Mouse (Mus musculus) mouse embryonic stem cell (cell line): ENCODE results near the gene Sytl1.

Experiments
- in situ Hi-C, 2 experiments: fragments of 300-500 bp; cut with MboI; formaldehyde crosslinking; loops; 1 replicate in 1 of 2; 3 replicates in 1 of 2; pipeline ENCODE4 v1.14.3; 2019 to 2020; ENCODE audit warnings: low sequenced_read_pairs in 2 of 2, low pct_unique_long_range_greater_than_20kb in 1 of 2, mixed read lengths in 1 of 2; ENCODE audit not compliant: unreplicated experiment in 1 of 2

The Sytl1 gene

GRCm38 (mm10) chr4:133256820-133257219 is 6.1 kb downstream of the Sytl1 start:
- in situ Hi-C loops: no loop called here

DNA sequence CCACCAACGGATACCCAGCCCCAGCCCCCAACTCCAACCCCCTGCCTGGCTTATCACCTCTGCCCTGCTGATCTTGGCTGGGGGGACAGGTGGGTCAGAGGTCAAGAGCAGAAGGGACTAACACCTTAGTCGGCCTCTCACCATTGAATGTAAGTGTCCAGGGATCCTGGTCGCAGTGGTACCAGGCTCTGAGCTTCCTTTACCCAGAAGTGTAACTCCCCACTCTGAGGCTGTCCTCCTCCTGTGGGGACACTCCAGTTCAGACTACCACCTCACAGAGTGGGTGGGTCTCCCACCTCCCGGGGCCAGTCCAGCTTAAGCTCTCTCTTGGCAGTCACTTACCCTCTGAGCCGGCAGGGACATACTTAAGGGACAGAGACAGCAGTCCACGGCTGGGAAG is 7.5 kb downstream of the Sytl1 start:
- in situ Hi-C loops: no loop called here

- in situ Hi-C loops: no loop called here
Measured at GRCm38 (mm10) chr4:133253412-133253811, 9.5 kb downstream of the Sytl1 start.

DNA sequence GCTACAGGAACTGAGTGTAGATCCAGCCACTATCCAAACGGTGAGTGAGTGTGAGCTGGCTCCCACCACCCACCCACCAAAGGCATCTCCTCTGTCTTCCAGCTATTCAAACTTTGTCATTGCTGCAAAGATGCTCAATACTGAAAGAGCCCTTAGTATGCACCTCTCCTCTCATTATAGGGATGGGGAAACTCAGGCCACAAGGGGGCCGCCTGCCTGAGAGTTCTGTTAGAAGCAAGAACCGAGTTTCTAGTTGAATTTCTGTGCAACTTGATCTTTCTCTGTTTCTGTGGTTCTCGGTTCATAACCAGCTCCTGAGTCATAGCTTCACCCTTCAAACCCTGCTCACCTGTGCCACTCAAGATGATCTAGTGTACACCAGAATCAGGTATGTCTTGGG is 10.8 kb downstream of the Sytl1 start:
- in situ Hi-C loops: no loop called here

DNA sequence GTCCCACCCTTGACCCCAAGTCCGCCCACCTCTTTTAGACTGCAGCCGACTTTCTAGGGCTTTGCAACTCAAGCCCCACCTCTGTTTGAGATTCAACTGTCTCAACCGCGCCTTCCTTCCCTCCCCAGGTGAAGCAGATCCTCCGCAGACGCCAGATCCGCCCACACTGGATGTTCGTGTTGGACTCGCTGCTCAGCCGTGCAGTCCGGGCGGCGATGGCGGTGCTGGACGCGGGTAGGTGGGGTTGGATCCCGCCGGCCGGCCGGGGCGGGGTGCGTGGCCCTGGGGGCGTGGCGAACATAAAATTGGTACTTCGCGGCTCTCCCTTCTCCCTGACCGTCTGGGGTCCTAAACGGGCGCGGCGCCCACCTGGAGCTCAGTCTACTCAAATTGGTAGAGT is 11.7 kb downstream of the Sytl1 start:
- in situ Hi-C loops: no loop called here

- in situ Hi-C loops: no loop called here
Measured at GRCm38 (mm10) chr4:133250609-133251008, 12.3 kb downstream of the Sytl1 start.

DNA sequence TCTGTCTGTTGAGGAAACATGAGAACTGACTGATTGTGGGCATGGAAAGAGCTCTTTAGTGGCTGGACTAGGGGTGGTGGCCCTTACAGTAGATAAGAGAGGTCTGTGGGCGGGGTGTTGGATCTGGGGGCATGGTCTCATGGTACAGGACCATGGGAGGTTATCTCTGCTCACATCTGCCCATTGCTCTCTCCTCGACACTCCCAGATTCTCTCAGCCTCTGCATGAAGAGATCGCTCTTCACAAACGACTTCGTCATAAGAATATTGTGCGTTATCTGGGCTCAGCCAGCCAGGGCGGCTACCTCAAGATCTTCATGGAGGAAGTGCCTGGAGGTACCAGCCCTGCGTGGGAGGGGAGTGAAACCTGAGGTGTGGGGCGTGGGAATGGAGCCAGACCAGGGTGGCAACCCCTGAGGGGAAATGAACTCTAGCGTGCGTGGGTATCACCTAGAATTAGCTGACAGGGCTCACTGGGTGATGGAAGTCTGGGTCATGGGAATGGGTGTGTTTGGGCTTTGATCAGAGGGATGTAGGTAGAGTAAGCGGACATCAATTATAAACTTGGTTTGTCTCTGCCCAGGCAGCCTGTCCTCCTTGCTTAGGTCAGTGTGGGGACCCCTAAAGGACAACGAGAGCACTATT is 15.0 kb downstream of the Sytl1 start:
- in situ Hi-C loops: no loop called here

DNA sequence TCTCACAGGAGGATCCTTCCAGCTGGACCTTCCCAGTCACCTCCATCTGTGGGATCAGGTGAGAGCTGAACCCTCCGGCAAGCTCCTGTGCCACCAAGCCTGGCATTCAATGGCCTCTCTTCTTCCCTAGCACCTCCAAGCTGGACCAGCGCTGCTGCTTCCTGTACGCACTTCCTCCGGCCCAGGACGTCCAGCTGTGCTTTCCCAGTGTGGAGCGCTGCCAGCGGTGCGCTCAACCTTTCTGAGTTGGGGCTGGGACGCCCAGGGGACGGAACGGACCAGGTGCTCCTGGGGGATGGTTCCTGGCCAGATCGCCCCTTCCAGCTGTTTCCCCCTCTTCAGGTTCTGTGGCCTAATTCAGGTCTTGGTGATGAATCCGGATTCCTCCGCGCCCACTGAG is 15.8 kb downstream of the Sytl1 start:
- in situ Hi-C loops: no loop called here

DNA sequence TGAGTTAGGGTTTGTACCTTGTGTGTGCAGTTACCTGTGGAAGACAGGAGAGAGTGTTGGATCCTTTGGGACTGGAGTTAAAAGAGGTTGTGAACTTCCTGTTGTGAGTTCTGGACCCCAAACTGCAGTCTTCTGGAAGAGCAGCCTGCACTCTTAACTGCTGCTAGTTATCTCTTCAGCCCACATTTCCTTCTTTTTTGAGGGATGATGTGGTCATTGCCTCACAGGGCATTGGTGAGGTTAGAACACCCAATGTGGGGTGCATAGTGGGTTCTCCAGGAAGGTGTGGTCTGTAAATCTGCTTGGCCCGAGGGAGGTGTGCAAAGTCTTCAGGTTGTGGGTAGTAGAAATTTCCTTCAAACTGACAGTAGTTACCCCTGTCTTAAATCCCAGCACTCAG is 18.6 kb downstream of the Sytl1 start:
- in situ Hi-C loops: no loop called here

- in situ Hi-C loops: no loop called here
Measured at GRCm38 (mm10) chr4:133243538-133243937, 19.4 kb downstream of the Sytl1 start.

- in situ Hi-C loops: no loop called here
Measured at GRCm38 (mm10) chr4:133242710-133243109, 20.2 kb downstream of the Sytl1 start.

GRCm38 (mm10) chr4:133241910-133242309 is 21.0 kb downstream of the Sytl1 start:
- in situ Hi-C loops: no loop called here

DNA sequence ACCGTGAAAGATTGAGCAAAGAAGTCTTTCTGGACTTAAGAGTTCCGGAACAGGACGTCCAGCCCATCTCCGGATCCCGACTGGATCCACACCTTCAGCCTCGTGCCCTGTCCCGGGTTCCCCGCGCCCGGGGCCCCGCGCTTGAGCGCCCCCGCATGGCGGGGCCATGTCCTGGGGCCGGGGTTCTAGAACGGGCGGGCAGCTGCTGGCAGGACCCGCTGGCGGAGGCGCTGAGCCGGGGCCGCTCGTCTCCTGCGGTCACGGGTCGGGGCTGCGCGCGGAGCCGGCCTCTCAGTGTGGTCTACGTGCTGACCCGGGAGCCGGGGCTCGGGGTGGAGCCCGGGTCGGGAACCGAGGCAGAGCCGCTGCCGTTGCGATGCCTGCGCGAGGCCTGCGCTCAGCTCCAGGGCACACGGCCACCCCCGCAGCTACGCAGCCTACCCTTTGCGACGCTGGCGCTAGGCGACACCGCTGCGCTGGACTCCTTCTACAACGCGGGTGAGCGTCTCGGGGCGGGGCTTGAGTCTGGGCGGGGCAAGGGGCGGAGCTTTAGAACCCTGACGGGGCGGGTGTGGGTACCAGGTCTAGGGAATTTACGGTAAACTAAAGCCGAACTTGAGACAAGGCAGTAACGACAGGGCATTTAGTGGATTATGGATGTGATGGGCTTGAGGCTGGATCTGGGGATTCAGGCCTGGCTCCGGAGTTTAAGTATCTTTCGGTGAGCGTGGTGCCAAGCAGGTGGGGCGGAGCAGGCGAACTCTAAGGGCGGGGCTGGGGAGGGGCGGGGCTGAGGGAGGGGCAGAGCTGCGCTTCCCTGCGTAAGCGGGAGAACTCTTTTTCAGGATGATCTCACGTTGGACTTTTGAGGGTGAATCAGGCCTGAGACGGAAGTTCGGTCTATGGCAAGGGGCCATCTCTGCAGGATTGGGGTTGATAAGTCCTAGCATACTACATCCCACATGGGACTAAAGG is 21.7 kb downstream of the Sytl1 start:
- in situ Hi-C loops: no loop called here

DNA sequence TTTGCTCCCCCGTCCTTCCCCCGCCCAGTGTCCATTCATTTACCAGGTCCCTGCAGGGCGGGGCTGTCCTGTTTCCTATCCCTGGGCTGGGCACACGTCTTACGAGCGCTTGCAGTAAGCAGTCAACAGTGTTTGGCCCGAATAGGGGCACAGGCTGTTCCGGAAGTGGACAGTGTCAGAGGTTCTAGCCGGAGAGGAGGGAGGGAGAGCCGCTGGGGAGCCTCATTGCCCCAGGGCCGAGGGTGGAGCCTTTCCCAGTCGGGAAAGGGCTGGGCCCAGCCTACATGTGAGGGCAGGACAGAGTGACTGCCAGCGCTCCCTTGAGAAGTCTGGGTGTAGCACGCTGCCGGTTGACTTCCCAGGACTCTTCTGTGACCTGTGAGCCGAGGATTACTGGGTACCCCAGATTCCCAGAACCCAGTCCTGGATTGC is 22.4 kb downstream of the Sytl1 start, which contains the start of gene Map3k6:
Map3k6 (plus strand) TSS at position 329 of the 432 bp plus-strand sequence.
- in situ Hi-C loops: no loop called here

GRCm38 (mm10) chr4:133237911-133238310 is 25.0 kb downstream of the Sytl1 start:
- in situ Hi-C loops: no loop called here

DNA sequence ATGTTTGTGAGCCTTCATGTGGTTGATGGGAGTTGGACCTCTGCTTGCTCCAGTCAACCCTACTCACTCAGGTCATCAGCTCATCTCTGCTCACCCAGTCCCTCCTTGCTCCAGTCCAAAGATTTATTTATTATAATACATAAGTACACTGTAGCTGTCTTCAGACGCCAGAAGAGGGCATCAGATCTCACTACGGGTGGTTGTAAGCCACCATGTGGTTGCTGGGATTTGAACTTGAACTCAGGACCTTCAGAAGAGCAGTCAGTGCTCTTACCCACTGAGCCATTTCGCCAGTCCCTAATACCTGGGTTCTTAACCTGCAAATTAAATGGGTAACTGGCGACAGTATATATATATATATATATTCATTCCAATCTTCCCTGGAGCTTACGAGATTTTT is 27.5 kb downstream of the Sytl1 start:
- in situ Hi-C loops: no loop called here

DNA sequence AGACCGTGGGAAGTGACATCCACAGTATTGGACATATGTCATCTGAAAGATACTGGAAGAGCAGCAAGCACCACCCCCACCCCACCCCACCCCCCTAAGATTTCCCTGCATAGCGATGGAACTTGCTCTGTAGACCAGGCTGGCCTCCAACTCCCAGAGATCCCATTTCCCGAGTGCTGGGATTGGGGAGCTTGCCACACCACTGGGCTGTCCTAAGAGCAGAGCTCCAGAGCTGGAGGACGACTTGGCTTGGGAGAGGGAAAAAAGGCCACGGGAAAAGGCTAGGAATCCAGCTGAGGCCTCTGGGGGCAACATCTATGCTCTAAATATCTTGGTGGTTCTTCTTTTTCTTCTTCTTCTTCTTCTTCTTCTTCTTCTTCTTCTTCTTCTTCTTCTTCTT is 28.1 kb downstream of the Sytl1 start:
- in situ Hi-C loops: no loop called here

DNA sequence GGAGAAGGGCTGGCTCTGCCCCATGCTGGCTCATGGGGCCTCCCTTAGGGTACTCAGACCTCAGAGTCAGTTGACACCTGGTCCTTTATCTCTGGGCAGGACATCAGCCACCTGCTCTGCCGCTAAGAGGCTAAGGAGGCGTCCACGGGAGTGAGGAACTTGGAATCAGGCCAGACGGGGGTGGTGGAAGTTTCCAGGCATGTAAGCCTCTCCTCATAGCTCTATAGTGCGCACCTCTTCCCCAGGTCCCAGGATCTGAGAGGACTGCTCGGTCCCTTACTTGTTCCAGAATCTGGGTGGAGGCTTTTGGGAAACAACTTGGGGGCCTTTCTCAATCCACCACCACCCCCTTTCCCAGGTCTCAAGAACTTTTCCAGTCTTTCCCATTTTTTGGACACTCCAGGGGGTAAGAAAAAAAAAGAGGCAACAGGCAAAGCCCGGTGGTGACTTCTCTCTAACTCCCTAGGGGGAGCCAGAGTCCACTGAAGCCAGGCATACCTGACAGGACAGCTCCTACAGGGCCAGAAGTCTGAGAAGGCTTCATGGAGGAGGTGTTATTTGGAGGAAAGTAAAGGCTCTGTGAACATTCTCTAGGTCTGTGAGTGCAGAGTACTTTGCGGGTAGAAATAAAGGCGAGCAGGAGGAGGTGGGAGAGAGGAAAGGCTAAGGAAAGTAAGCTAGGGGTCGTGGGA is 29.5 kb downstream of the Sytl1 start:
- in situ Hi-C loops: no loop called here

DNA sequence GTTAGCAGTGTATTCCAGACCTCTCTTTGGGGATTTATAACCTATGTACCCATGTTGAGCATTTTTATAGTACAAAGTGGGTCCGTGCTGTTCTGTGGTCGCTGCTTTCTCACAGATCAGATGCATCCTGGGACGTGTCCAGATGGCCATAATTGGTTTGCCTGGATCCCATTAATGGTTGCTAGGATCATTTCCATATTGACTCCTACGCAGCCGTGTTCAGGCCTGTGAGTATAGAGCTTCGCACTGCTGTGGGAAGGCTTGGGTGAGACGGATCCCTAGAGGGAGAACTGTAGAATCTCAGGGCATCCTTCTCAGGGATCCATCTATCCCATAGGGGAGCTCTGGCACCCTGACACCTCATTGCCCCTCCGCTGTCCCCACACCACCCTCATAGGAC is 33.3 kb downstream of the Sytl1 start:
- in situ Hi-C loops: no loop called here
